Mouse (Mus musculus) erythroblast, embryonic 14.5 days (primary cell): ENCODE data around the gene Cdkal1. TPM values are rescaled to one million over a fixed set of nuclear protein-coding genes. Genes with fewer than 3 reads are reported as not detected.

Experiments
- H3K27me3 ChIP-seq: 2 replicates; pipeline ENCODE4 v1.6.1; 2012; ENCODE audit warnings: inconsistent platforms; ENCODE audit not compliant: control insufficient read depth
- H3K36me3 ChIP-seq: 2 replicates; pipeline ENCODE4 v1.6.1; 2012; ENCODE audit warnings: mild to moderate bottlenecking, inconsistent platforms; ENCODE audit not compliant: control insufficient read depth
- H3K4me1 ChIP-seq: 2 replicates; pipeline ENCODE4 v1.6.1; 2012; ENCODE audit warnings: inconsistent platforms; ENCODE audit not compliant: control insufficient read depth
- H3K4me3 ChIP-seq: replicated peaks from 2 replicates; pipeline ENCODE3; 2012; ENCODE audit warnings: moderate library complexity, mild to moderate bottlenecking, inconsistent platforms
- H3K9me3 ChIP-seq: 2 replicates; pipeline ENCODE4 v1.6.1; 2012; ENCODE audit warnings: low read length, inconsistent platforms, mixed read lengths; ENCODE audit not compliant: control insufficient read depth
- GATA1 ChIP-seq: IDR thresholded peaks from 2 replicates; pipeline ENCODE4 v1.6.1; 2012; ENCODE audit warnings: low read length, inconsistent platforms, mixed read lengths
- TAL1 ChIP-seq: IDR thresholded peaks from 3 replicates; pipeline ENCODE4 v1.6.1; 2012; ENCODE audit warnings: low read length, inconsistent platforms, mixed read lengths
- polyA plus RNA-seq: library from polyadenylated mRNA; stranded (reverse); fragments of >175 nt; gene quantifications from 2 replicates; pipeline ENCODE4 v1.2.3, GENCODE M21; 2012

Cdkal1 gene
- polyA plus RNA-seq, 1 experiment, result 0.10 TPM

GRCm38 (mm10) chr13:29549761-29550160, 305.7 kb downstream of the Cdkal1 start:
- Histone ChIP-seq H3K4me1 (no peaks in the 10 kb centered on the region), H3K27me3 (no peaks in the 10 kb centered on the region), H3K4me3 (no peak overlapping the region), H3K9me3 (no peaks in the 10 kb centered on the region), H3K36me3 (no peaks in the 10 kb centered on the region)
- TF ChIP-seq TAL1 (no peak), GATA1 (no peak)

GRCm38 (mm10) chr13:29537906-29538305, 317.6 kb downstream of the Cdkal1 start:
- no peak for TF ChIP-seq GATA1
- no peak for TF ChIP-seq TAL1
- Histone ChIP-seq H3K27me3 (no peaks in the 10 kb centered on the region), H3K4me3 (no peak overlapping the region)

GRCm38 (mm10) chr13:29533586-29533985, 321.9 kb downstream of the Cdkal1 start:
- H3K27me3 ChIP-seq, result no peaks in the 10 kb centered on the region
- no peaks in the 10 kb centered on the region for H3K36me3 ChIP-seq
- H3K4me1 ChIP-seq, result no peaks in the 10 kb centered on the region
- H3K4me3 ChIP-seq, result no peak overlapping the region
- H3K9me3 ChIP-seq, result no peaks in the 10 kb centered on the region
- TF ChIP-seq TAL1 (no peak), GATA1 (no peak)

More at GRCm38 (mm10) chr13:29537906-29538305, 317.6 kb downstream of the Cdkal1 start:
- Histone ChIP-seq H3K4me1 (no peaks in the 10 kb centered on the region), H3K36me3 (no peaks in the 10 kb centered on the region), H3K9me3 (no peaks in the 10 kb centered on the region; the same call in 1 of the 2 replicates)

- Histone ChIP-seq H3K9me3 (no peaks in the 10 kb centered on the region), H3K27me3 (no peaks in the 10 kb centered on the region), H3K4me1 (no peaks in the 10 kb centered on the region), H3K4me3 (no peak overlapping the region), H3K36me3 (no peaks in the 10 kb centered on the region)
- no peak for TF ChIP-seq TAL1
- TF ChIP-seq GATA1, result no peak
Measured at GRCm38 (mm10) chr13:29528344-29528743, 327.1 kb downstream of the Cdkal1 start.

GRCm38 (mm10) chr13:29521321-29521720, 334.2 kb downstream of the Cdkal1 start:
- H3K4me3 ChIP-seq, result no peak overlapping the region
- no peaks in the 10 kb centered on the region for H3K36me3 ChIP-seq
- H3K27me3 ChIP-seq, result no peaks in the 10 kb centered on the region
- no peaks in the 10 kb centered on the region for H3K9me3 ChIP-seq
- H3K4me1 ChIP-seq, result no peaks in the 10 kb centered on the region
- TF ChIP-seq TAL1 (no peak), GATA1 (no peak)

GRCm38 (mm10) chr13:29514071-29514470, 341.4 kb downstream of the Cdkal1 start:
- no peaks in the 10 kb centered on the region for H3K36me3 ChIP-seq
- H3K4me1 ChIP-seq, result no peaks in the 10 kb centered on the region
- no peaks in the 10 kb centered on the region for H3K9me3 ChIP-seq
- no peak overlapping the region for H3K4me3 ChIP-seq
- H3K27me3 ChIP-seq, result no peaks in the 10 kb centered on the region
- TF ChIP-seq TAL1 (no peak), GATA1 (no peak)

GRCm38 (mm10) chr13:29504861-29505568, 350.5 kb downstream of the Cdkal1 start:
- H3K4me1 ChIP-seq, result no peaks in the 10 kb centered on the region
- no peak overlapping the region for H3K4me3 ChIP-seq
- no peaks in the 10 kb centered on the region for H3K9me3 ChIP-seq
- no peaks in the 10 kb centered on the region for H3K27me3 ChIP-seq
- no peak for TF ChIP-seq TAL1
- TF ChIP-seq GATA1, result no peak
- H3K36me3 ChIP-seq, result no peaks in the 10 kb centered on the region

GRCm38 (mm10) chr13:29503147-29504044, 352.1 kb downstream of the Cdkal1 start:
- Histone ChIP-seq H3K4me3 (no peak overlapping the region), H3K36me3 (no peaks in the 10 kb centered on the region), H3K4me1 (no peaks in the 10 kb centered on the region), H3K9me3 (no peaks in the 10 kb centered on the region), H3K27me3 (no peaks in the 10 kb centered on the region)
- no peak for TF ChIP-seq GATA1
- TF ChIP-seq TAL1, result no peak

GRCm38 (mm10) chr13:29502481-29503146, 352.9 kb downstream of the Cdkal1 start:
- TF ChIP-seq GATA1 (no peak), TAL1 (no peak)
- Histone ChIP-seq H3K9me3 (no peaks in the 10 kb centered on the region), H3K27me3 (no peaks in the 10 kb centered on the region), H3K36me3 (no peaks in the 10 kb centered on the region), H3K4me1 (no peaks in the 10 kb centered on the region), H3K4me3 (no peak overlapping the region)
